Comparison of ENCODE assay signal across 14 mouse cellular contexts in the genomic region with DNA sequence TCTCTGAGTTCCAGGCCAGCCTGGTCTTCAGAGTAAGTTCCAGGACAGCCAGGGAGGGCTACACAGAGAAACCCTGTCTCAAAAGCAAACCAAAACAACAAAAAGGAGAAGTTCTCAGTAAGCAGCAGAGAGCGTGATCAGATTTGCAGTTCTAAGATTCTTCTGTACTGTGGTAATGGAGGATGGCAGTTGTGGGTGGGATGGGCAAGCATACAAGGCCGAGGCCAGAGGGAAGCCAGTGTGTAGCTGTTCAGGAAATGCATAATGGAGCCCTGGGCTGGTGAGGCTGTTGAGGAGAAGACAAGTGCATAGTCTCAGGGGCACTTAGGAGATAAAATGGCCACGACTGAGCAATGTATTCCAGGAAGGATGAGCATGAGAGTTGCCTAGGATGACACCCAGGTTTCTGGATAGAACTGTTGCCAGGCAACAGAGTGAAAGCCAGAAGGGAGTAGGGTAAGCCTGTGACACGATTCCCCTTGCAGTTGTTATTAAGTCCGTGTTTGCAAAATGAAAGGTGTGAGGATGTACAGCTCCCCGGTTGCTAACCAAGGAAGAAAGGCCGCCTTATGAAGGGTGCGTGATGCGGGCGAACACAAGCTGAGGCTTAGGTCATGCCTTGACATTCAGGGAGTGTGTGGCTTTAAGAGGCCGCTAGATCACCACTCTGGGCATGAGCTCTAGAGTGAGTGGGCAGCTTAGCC. TPM values are rescaled to one million over a fixed set of nuclear protein-coding genes. Genes with fewer than 3 reads are reported as not detected.
DNase-seq lines count a peak whose midpoint lies in the region; ATAC-seq and TF ChIP-seq lines count a peak whose summit lies in the region.
"Had no signal": no experiment of that assay in that cellular context is flagged by ENCODE, and none has a peak within 500 bp of the region (broad histone marks: within the 10 kb centered on the region; RNA-seq: fewer than 3 reads in every experiment).

No protein-coding gene starts in this region.

- intact Hi-C loops in left cerebral cortex, adult 2 months (cut with DNase I), result loop anchor here (2.0 kb wide), 1 partner anchor 15 kb away; no protein-coding TSS in a partner anchor

- H3K4me1 ChIP-seq in forebrain, embryonic 10.5 days, result peaks cover 26% of the 10 kb centered on the region
- peaks cover 3% of the 10 kb centered on the region for H3K4me1 ChIP-seq in forebrain, embryonic 11.5 days (replicated peaks; ENCODE audit: control insufficient read depth, insufficient read depth, low read length)
- H3K4me1 ChIP-seq in olfactory bulb, adult 2 months (ENCODE audit: control insufficient read depth, insufficient read depth, low read length), result peaks cover 39% of the 10 kb centered on the region

- no peak for DNase-seq in forebrain, embryonic 10.5 days (ENCODE audit: extremely low spot score, low spot score)
- no peak for DNase-seq in forebrain, embryonic 11.5 days (ENCODE audit: low spot score)
- DNase-seq in retina, postnatal 1 day, result peak; percentile 21
- no peak for DNase-seq in retina, embryonic 14.5 days (ENCODE audit: low spot score)
- DNase-seq in left cerebral cortex, adult 2 months (ENCODE audit: extremely low spot score in 1 of 2, low spot score in 2 of 2), result no peak
- no peak for DNase-seq in lung, postnatal 36 days
- DNase-seq: gastrocnemius, postnatal 10 days; heart, postnatal 4 days; kidney, postnatal 14 days; lung, postnatal 14 days had no signal

- ATAC-seq in forebrain, embryonic 11.5 days (replicated peaks; ENCODE audit: low FRiP score), result no peak
- no peak for ATAC-seq in activated CD4-positive, CD25-positive, alpha-beta regulatory T cell, adult 4 months

- no peak overlapping the region for H3K4me2 ChIP-seq in forebrain, embryonic 11.5 days (ENCODE audit: low read depth, low read length, severe bottlenecking)
- H3K4me2 ChIP-seq: limb, embryonic 15.5 days; stomach, embryonic 15.5 days had no signal

- no peaks in the 10 kb centered on the region for H3K36me3 ChIP-seq in forebrain, embryonic 10.5 days (replicated peaks)
- no peaks in the 10 kb centered on the region for H3K36me3 ChIP-seq in forebrain, embryonic 11.5 days (ENCODE audit: control insufficient read depth, insufficient read depth, low read length)
- H3K36me3 ChIP-seq: limb, embryonic 15.5 days; stomach, embryonic 15.5 days had no signal

- WGBS in forebrain, embryonic 10.5 days, result 85% methylated on average over 11 of the region's 11 CpGs
- WGBS in forebrain, embryonic 11.5 days, result 82% methylated on average over 11 of the region's 11 CpGs
- 38% methylated on average over 11 of the region's 11 CpGs for WGBS in olfactory bulb, adult 2 months

- H3K4me3 ChIP-seq in forebrain, embryonic 10.5 days, result no peak overlapping the region
- H3K4me3 ChIP-seq in forebrain, embryonic 11.5 days (ENCODE audit: low read depth, low read length), result no peak overlapping the region
- no peak overlapping the region for H3K4me3 ChIP-seq in left cerebral cortex, adult 2 months
- H3K4me3 ChIP-seq in olfactory bulb, adult 2 months (ENCODE audit: insufficient read depth, low read depth, low read length), result no peak overlapping the region
- H3K4me3 ChIP-seq: limb, embryonic 15.5 days; stomach, embryonic 15.5 days had no signal

- H3K27ac ChIP-seq in forebrain, embryonic 10.5 days, result peak overlapping the region; percentile 58
- H3K27ac ChIP-seq in forebrain, embryonic 11.5 days (ENCODE audit: low read depth, low read length), result no peak overlapping the region
- peak overlapping the region; percentile 91 for H3K27ac ChIP-seq in left cerebral cortex, adult 2 months
- peak overlapping the region; percentile 89 for H3K27ac ChIP-seq in olfactory bulb, adult 2 months (ENCODE audit: insufficient read depth, low read depth, low read length)
- H3K27ac ChIP-seq: limb, embryonic 15.5 days; stomach, embryonic 15.5 days had no signal

- H3K9ac ChIP-seq in forebrain, embryonic 11.5 days (ENCODE audit: low read length), result no peak overlapping the region
- H3K9ac ChIP-seq: limb, embryonic 15.5 days; stomach, embryonic 15.5 days had no signal

- peaks cover 9% of the 10 kb centered on the region; the same call in 1 of the 2 replicates for H3K27me3 ChIP-seq in forebrain, embryonic 10.5 days (ENCODE audit: poor library complexity, severe bottlenecking)
- no peaks in the 10 kb centered on the region for H3K27me3 ChIP-seq in forebrain, embryonic 11.5 days (ENCODE audit: control insufficient read depth, insufficient read depth, low read length)
- H3K27me3 ChIP-seq: limb, embryonic 15.5 days; stomach, embryonic 15.5 days had no signal

- no peak for TF ChIP-seq CTCF in left cerebral cortex, adult 2 months (IDR thresholded peaks at IDR 0.05)
- TF ChIP-seq CTCF in olfactory bulb, adult 2 months (IDR thresholded peaks at IDR 0.05; ENCODE audit: insufficient read depth, low read depth, low read length), result no peak

- H3K9me3 ChIP-seq in forebrain, embryonic 10.5 days, result no peaks in the 10 kb centered on the region
- H3K9me3 ChIP-seq in forebrain, embryonic 11.5 days (ENCODE audit: control insufficient read depth, low read length), result no peaks in the 10 kb centered on the region
- H3K9me3 ChIP-seq: limb, embryonic 15.5 days; stomach, embryonic 15.5 days had no signal

- TF ChIP-seq POLR2A in olfactory bulb, adult 2 months (IDR thresholded peaks at IDR 0.05; ENCODE audit: insufficient read depth, low read depth, low read length), result no peak

RNA-seq across cellular contexts. Expression of a gene that starts 13.0 kb away (rescaled TPM):
- polyA plus RNA-seq in forebrain, embryonic 10.5 days (2016; fragmentation: Nextera tagmentation; extraction: Ambion mirVana), result 440 and 451 TPM in 2 replicates
- polyA plus RNA-seq in forebrain, embryonic 11.5 days (2014; fragmentation: Nextera tagmentation; extraction: Ambion mirVana), result 436 and 450 TPM in 2 replicates
- 1,000 to 10,000 TPM; 1,061 to 1,220 TPM for total RNA-seq in left cerebral cortex, adult 2 months (2021)
- 1,490 TPM in 1 of 2 replicates, not detected in the other for polyA plus RNA-seq in olfactory bulb, adult 2 months (2012; ENCODE audit: insufficient read depth, insufficient read length, low replicate concordance, missing spikeins)
- 100 to 1,000 TPM; 255 to 299 TPM for polyA plus RNA-seq in activated CD4-positive, CD25-positive, alpha-beta regulatory T cell, adult 4 months (2017; shearing (Covaris generic))
